Mouse (Mus musculus) thymus, adult 2 months (tissue): ENCODE results near the gene Dcn.

ENCODE experiments used
- CTCF ChIP-seq: fragments of 200-500 bp; IDR thresholded peaks from 2 replicates; pipeline ENCODE4 v1.5.1; 2012; ENCODE audit warnings: mild to moderate bottlenecking, control low read depth, low read length, moderate library complexity, borderline replicate concordance; ENCODE audit not compliant: control insufficient read depth, poor library complexity, insufficient read depth; ENCODE audit errors: extremely low read depth
- POLR2A ChIP-seq: fragments of 200-500 bp; IDR thresholded peaks from 2 replicates; pipeline ENCODE4 v1.6.1; 2012; ENCODE audit warnings: mild to moderate bottlenecking, low read length, control low read depth, moderate library complexity; ENCODE audit not compliant: control insufficient read depth, poor library complexity, insufficient read depth; ENCODE audit errors: extremely low read depth

DNA sequence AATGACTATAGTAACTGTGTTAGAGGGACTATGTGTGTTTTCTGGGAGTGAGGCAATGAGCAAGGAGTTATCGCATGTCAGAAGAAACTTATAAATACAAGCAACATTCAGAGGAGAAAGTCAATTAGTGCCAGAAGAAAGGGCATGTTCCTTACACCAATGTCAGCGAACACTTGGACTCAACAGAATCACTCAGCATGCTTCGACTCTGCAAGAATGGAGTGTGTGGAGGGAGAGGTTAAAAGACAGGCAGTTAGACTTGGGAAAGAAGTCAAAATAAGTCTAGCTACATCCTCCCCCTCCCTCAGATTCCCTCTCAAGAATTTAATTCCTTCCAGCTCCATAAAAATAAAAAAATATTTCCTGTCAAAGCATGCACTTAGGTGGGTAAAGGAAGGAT, 1.1 kb upstream of the Dcn start:
- TF ChIP-seq POLR2A, result no peak
- no peak for TF ChIP-seq CTCF
